ENCODE assay signal across 8 mouse cellular contexts in genomic region chr12:12396224-12396623, GRCm38 (mm10).
DNase-seq lines count a peak whose midpoint lies in the region; ATAC-seq and TF ChIP-seq lines count a peak whose summit lies in the region.

No protein-coding gene starts in this region.

- 18% methylated on average over 6 of the region's 6 CpGs for WGBS in intestine, embryonic 14.5 days
- WGBS in intestine, embryonic 16.5 days: 23% methylated on average over 6 of the region's 6 CpGs
- 25% methylated on average over 6 of the region's 6 CpGs for WGBS in cerebellum, adult 2 months
- WGBS in neural tube, embryonic 11.5 days: 33% methylated on average over 6 of the region's 6 CpGs

- H3K27me3 ChIP-seq in intestine, embryonic 14.5 days (replicated peaks; ENCODE audit: control insufficient read depth, insufficient read depth, low read length): no peaks in the 10 kb centered on the region
- H3K27me3 ChIP-seq in intestine, embryonic 16.5 days (replicated peaks; ENCODE audit: control insufficient read depth, insufficient read depth, low read length): no peaks in the 10 kb centered on the region
- H3K27me3 ChIP-seq in cerebellum, adult 2 months (ENCODE audit: control insufficient read depth, insufficient read depth, low read length): no peaks in the 10 kb centered on the region
- no peaks in the 10 kb centered on the region for H3K27me3 ChIP-seq in neural tube, embryonic 11.5 days (ENCODE audit: control insufficient read depth, insufficient read depth, low read length)

- in situ Hi-C loops in ES-E14 (cut with MboI; ENCODE audit: low sequenced_read_pairs in 2 of 2, unreplicated experiment in 2 of 2): loop anchor here in 1 of 2 experiments (5.0 kb wide), 1 partner anchor 74 kb away; no protein-coding TSS in a partner anchor

- no peak for ATAC-seq in intestine, embryonic 14.5 days (replicated peaks; ENCODE audit: low FRiP score, low TSS enrichment, low read depth)
- no peak for ATAC-seq in intestine, embryonic 16.5 days
- ATAC-seq in neural tube, embryonic 11.5 days (ENCODE audit: insufficient read depth, low FRiP score, low TSS enrichment): no peak

- no peak for TF ChIP-seq POLR2A in cerebellum, adult 2 months (IDR thresholded peaks at IDR 0.05; ENCODE audit: borderline replicate concordance, insufficient read depth, low read length)

- H3K4me2 ChIP-seq in intestine, embryonic 14.5 days (ENCODE audit: low read length): no peak overlapping the region
- H3K4me2 ChIP-seq in intestine, embryonic 16.5 days (ENCODE audit: low read depth, low read length): no peak overlapping the region
- H3K4me2 ChIP-seq in neural tube, embryonic 11.5 days (ENCODE audit: low read depth): no peak overlapping the region

- peak; percentile 79 for TF ChIP-seq CTCF in cerebellum, adult 2 months (IDR thresholded peaks at IDR 0.05; ENCODE audit: borderline replicate concordance, insufficient read depth, low read depth, low read length)

- H3K9ac ChIP-seq in intestine, embryonic 14.5 days (ENCODE audit: low read length): no peak overlapping the region
- no peak overlapping the region for H3K9ac ChIP-seq in intestine, embryonic 16.5 days (ENCODE audit: low read depth, low read length)
- H3K9ac ChIP-seq in ES-E14 (ENCODE audit: insufficient read depth, low read depth, low read length, poor library complexity, severe bottlenecking): no peak overlapping the region
- H3K9ac ChIP-seq in neural tube, embryonic 11.5 days (ENCODE audit: low read length): no peak overlapping the region

- no peaks in the 10 kb centered on the region for H3K9me3 ChIP-seq in intestine, embryonic 14.5 days (ENCODE audit: control insufficient read depth, low read length)
- H3K9me3 ChIP-seq in intestine, embryonic 16.5 days (ENCODE audit: control insufficient read depth, low read length): no peaks in the 10 kb centered on the region
- no peaks in the 10 kb centered on the region for H3K9me3 ChIP-seq in ES-E14 (ENCODE audit: control insufficient read depth, insufficient read depth, low read depth, low read length)
- no peaks in the 10 kb centered on the region for H3K9me3 ChIP-seq in neural tube, embryonic 11.5 days (ENCODE audit: control insufficient read depth, low read length)

- H3K4me1 ChIP-seq in intestine, embryonic 14.5 days (replicated peaks; ENCODE audit: control insufficient read depth, insufficient read depth, low read length): peaks cover 4% of the 10 kb centered on the region; the same call in 1 of the 2 replicates
- no peaks in the 10 kb centered on the region for H3K4me1 ChIP-seq in intestine, embryonic 16.5 days (ENCODE audit: control insufficient read depth, insufficient read depth, low read length)
- H3K4me1 ChIP-seq in ES-E14 (ENCODE audit: control insufficient read depth in 2 of 2, insufficient read depth in 2 of 2, low read length in 2 of 2, poor library complexity in 1 of 2): no peaks in the 10 kb centered on the region
- peaks cover 4% of the 10 kb centered on the region; the same call in 1 of the 2 replicates for H3K4me1 ChIP-seq in cerebellum, adult 2 months (ENCODE audit: control insufficient read depth, insufficient read depth, low read length)
- H3K4me1 ChIP-seq in neural tube, embryonic 11.5 days (ENCODE audit: control insufficient read depth, insufficient read depth, low read length): no peaks in the 10 kb centered on the region

- no peak overlapping the region for H3K27ac ChIP-seq in intestine, embryonic 14.5 days (ENCODE audit: low read depth)
- H3K27ac ChIP-seq in intestine, embryonic 16.5 days (ENCODE audit: low read length): no peak overlapping the region
- H3K27ac ChIP-seq in ES-E14 (ENCODE audit: insufficient read depth, low read depth, low read length, poor library complexity, severe bottlenecking): no peak overlapping the region
- H3K27ac ChIP-seq in cerebellum, adult 2 months (ENCODE audit: insufficient read depth, low read length): no peak overlapping the region
- H3K27ac ChIP-seq in neural tube, embryonic 11.5 days (ENCODE audit: low read depth, low read length): no peak overlapping the region

- no peaks in the 10 kb centered on the region for H3K36me3 ChIP-seq in intestine, embryonic 14.5 days (ENCODE audit: control insufficient read depth, insufficient read depth, low read length)
- H3K36me3 ChIP-seq in intestine, embryonic 16.5 days (ENCODE audit: control insufficient read depth, insufficient read depth, low read length): no peaks in the 10 kb centered on the region
- H3K36me3 ChIP-seq in ES-E14 (ENCODE audit: control insufficient read depth, insufficient read depth, low read length, poor library complexity, severe bottlenecking): no peaks in the 10 kb centered on the region
- H3K36me3 ChIP-seq in neural tube, embryonic 11.5 days (ENCODE audit: control insufficient read depth, insufficient read depth, low read length): no peaks in the 10 kb centered on the region

- peak; percentile 65 for DNase-seq in intestine, embryonic 14.5 days (ENCODE audit: low spot score)
- DNase-seq in ES-E14 (ENCODE audit: low read depth, low spot score) (peak; percentile 46), adipocyte (ENCODE audit: low spot score) (no peak)
- DNase-seq in cerebellum, adult 2 months: peak; percentile 49 to 56
- DNase-seq in heart, postnatal 4 days: peak; percentile 61
- DNase-seq in left cerebral cortex, adult 9 months (ENCODE audit: low spot score in 2 of 2): peak; percentile 13 to 74
- peak; percentile 45 for DNase-seq in neural tube, embryonic 11.5 days (ENCODE audit: low spot score)

- H3K4me3 ChIP-seq in intestine, embryonic 14.5 days (ENCODE audit: low read depth, low read length): no peak overlapping the region
- no peak overlapping the region for H3K4me3 ChIP-seq in intestine, embryonic 16.5 days (ENCODE audit: low read length)
- no peak overlapping the region for H3K4me3 ChIP-seq in ES-E14 (ENCODE audit: insufficient read depth in 1 of 2, low read depth in 1 of 2, low read length in 2 of 2, poor library complexity in 1 of 2, severe bottlenecking in 1 of 2)
- no peak overlapping the region for H3K4me3 ChIP-seq in cerebellum, adult 2 months (replicated peaks; ENCODE audit: insufficient read depth, low read depth, low read length)
- no peak overlapping the region for H3K4me3 ChIP-seq in neural tube, embryonic 11.5 days (ENCODE audit: low read depth, low read length)

TF ChIP-seq in ES-E14, 5 proteins besides CTCF, POLR2A, EP300 and RAD21:
- TF ChIP-seq ZNF384 (IDR thresholded peaks at IDR 0.05; ENCODE audit: low read depth, low read length) (no peak), ZC3H11A (IDR thresholded peaks at IDR 0.05; ENCODE audit: borderline replicate concordance, low read depth, low read length) (peak; percentile 87), HCFC1 (IDR thresholded peaks at IDR 0.05; ENCODE audit: borderline replicate concordance, insufficient read depth, low read length) (no peak), MAFK (IDR thresholded peaks at IDR 0.05; ENCODE audit: insufficient read depth, low read depth, low read length) (no peak)
